Mouse (Mus musculus) neural tube, embryonic 13.5 days (tissue): ENCODE data around the gene Golph3l. TPM values are rescaled to one million over a fixed set of nuclear protein-coding genes. Genes with fewer than 3 reads are reported as not detected.
"Not testable (repeated sequence)": the region's sequence is repeated elsewhere in the genome, so short reads cannot be mapped to it uniquely, and the experiment has no call there.

ENCODE experiments used
- ATAC-seq: fragments of 200-750 bp; cut with Nextera tagmentation; 2 replicates; pipeline ENCODE4 v1.8.0; 2017; ENCODE audit warnings: low read depth, mild to moderate bottlenecking, moderate TSS enrichment, moderate library complexity
- H3K27ac ChIP-seq: fragments of 300-500 bp; sonication (generic); replicated peaks from 2 replicates; pipeline ENCODE4 v1.5.1; 2015; ENCODE audit warnings: moderate library complexity, mild to moderate bottlenecking, inconsistent platforms
- H3K27me3 ChIP-seq: fragments of 300-500 bp; sonication (generic); 2 replicates; pipeline ENCODE4 v1.6.1; 2015; ENCODE audit warnings: mild to moderate bottlenecking, inconsistent platforms
- H3K36me3 ChIP-seq: fragments of 300-500 bp; sonication (generic); 2 replicates; pipeline ENCODE4 v1.6.1; 2015; ENCODE audit warnings: mild to moderate bottlenecking, inconsistent platforms
- H3K4me1 ChIP-seq: fragments of 300-500 bp; sonication (generic); replicated peaks from 2 replicates; pipeline ENCODE4 v1.6.1; 2015; ENCODE audit warnings: inconsistent platforms
- H3K4me2 ChIP-seq: fragments of 300-500 bp; sonication (generic); 2 replicates; pipeline ENCODE4 v1.6.1; 2015; ENCODE audit warnings: inconsistent platforms, mild to moderate bottlenecking, moderate library complexity
- H3K4me3 ChIP-seq: fragments of 300-500 bp; sonication (generic); 2 replicates; pipeline ENCODE4 v1.5.1; 2015; ENCODE audit warnings: mild to moderate bottlenecking, inconsistent platforms
- H3K9ac ChIP-seq: fragments of 300-500 bp; sonication (generic); 2 replicates; pipeline ENCODE4 v1.6.1; 2015; ENCODE audit warnings: moderate library complexity, mild to moderate bottlenecking, inconsistent platforms
- H3K9me3 ChIP-seq: fragments of 300-500 bp; sonication (generic); 2 replicates; pipeline ENCODE4 v1.6.1; 2016; ENCODE audit warnings: inconsistent platforms
- WGBS: fragments of 180-500 bp; shearing (Covaris S2); methylation state at CpG from one replicate; pipeline ENCODE4 v1.1.7; 2015; 5-methylcytosine and 5-hydroxymethylcytosine counted together
- polyA plus RNA-seq: library from polyadenylated mRNA; unstranded; fragments of >200 nt; fragmentation: Nextera tagmentation; extraction: Ambion mirVana; gene quantifications from 2 replicates; pipeline ENCODE4 v1.2.1, GENCODE M21; 2015

Gene Golph3l
- polyA plus RNA-seq, result 33.6 and 34.3 TPM in 2 replicates

DNA sequence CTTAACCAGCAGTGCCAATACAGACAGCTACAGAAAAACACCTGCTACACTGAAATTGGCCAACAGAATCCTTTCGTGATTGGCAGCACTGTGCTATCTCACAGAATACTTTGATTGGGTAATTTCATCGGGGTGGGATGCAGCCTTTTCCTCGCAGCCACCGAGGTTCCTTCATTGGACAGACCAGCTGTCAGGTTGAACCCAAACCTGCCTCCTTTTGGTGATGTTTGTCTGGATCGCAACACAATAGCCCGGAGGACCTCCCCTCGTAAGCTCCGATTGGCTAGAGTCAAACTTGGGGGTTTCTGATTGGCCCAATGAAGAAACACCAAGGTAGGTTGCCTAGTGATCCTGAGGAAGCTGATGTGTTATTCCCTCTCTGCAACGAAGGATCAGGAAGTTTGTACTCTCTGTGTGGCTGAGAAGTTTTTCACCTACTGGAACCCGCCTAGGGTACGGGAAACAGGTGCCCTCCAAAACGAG lies at the start of gene Golph3l:
TSS of gene Golph3l (plus strand) at position 331 of the 483 bp plus-strand sequence.
- peak within 1 kb of the TSS; percentile 72 for H3K27ac ChIP-seq
- peaks cover 6% of the 10 kb centered on the region for H3K4me1 ChIP-seq
- peaks cover 13% of the 10 kb centered on the region for H3K36me3 ChIP-seq
- no peaks in the 10 kb centered on the region for H3K27me3 ChIP-seq
- peak within 1 kb of the TSS; percentile 78 for H3K9ac ChIP-seq
- H3K4me3 ChIP-seq, result peak within 1 kb of the TSS; percentile 77
- ATAC-seq, result peak; percentile 100
- H3K9me3 ChIP-seq, result no peaks in the 10 kb centered on the region
- 0% methylated on average over 12 of the region's 12 CpGs for WGBS
- H3K4me2 ChIP-seq, result peak within 1 kb of the TSS; percentile 68

DNA sequence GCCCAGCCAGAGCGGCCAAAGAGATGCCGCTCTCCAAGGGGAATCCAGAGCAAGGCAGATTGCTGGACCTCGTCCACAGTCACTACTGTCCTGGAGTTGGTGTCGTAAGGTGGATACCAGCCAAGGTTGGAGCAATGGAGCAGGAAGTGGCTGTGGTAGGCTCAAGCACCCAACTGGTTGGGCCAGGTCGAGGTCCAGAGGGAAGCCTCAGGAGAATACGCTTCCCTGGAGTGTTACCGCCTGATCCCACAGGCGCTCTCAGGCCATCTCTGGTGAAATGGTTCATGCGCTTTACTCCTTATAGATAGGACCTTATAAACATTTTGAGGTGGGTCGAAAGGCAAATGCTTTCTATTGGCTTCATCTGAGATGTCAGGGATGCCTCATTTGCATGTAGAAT lies 49.8 kb upstream of the Golph3l start:
- Histone ChIP-seq H3K9ac (no peak overlapping the region), H3K9me3 (no peaks in the 10 kb centered on the region), H3K4me3 (no peak overlapping the region), H3K4me2 (no peak overlapping the region), H3K4me1 (no peaks in the 10 kb centered on the region), H3K27ac (no peak overlapping the region), H3K36me3 (no peaks in the 10 kb centered on the region), H3K27me3 (no peaks in the 10 kb centered on the region)
- no peak for ATAC-seq
- 90% methylated on average over 10 of the region's 10 CpGs for WGBS

DNA sequence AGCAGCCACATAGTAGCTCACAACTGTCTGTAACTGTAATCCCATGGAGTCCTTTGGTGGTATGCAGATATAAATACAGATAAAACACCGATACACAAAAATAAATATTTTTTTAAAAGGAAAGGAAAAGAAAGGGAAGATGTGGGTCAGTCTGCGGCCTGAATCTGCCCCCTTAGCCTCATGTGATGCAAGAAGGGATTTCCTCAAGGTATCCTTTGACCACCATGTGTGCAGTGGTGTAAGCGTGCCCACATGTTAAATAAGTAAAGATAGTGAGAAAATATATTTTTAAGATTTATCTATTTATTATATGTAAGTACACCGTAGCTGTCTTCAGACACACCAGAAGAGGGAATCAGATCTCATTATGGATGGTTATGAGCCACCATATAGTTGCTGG lies 48.9 kb upstream of the Golph3l start:
- Histone ChIP-seq H3K4me1 (no peaks in the 10 kb centered on the region), H3K4me3 (no peak overlapping the region), H3K4me2 (no peak overlapping the region), H3K9ac (no peak overlapping the region), H3K9me3 (no peaks in the 10 kb centered on the region), H3K27ac (no peak overlapping the region), H3K36me3 (no peaks in the 10 kb centered on the region), H3K27me3 (no peaks in the 10 kb centered on the region)
- no peak for ATAC-seq
- WGBS, result 94% methylated on average over 4 of the region's 4 CpGs

DNA sequence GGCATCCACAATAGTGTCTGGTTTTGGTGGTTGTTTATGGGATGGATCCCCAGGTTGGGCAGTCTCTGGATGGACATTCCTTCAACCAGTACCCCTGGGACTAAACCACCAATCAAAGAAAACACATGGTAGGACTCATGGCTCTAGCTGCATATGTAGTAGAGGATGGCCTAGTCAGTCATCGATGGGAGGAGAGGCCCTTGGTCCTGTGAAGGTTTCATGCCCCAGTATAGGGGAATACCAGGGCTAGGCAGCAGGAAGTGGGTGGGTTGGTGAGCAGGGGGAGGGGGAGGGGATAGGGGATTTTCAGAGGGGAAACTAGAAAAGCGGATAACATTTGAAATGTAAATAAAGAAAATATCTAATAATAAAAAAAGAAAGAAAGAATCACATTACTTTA lies 47.5 kb upstream of the Golph3l start:
- not testable (repeated sequence) for H3K4me1 ChIP-seq, ATAC-seq, H3K9me3 ChIP-seq, H3K27me3 ChIP-seq, H3K9ac ChIP-seq, H3K36me3 ChIP-seq, H3K4me2 ChIP-seq, H3K27ac ChIP-seq, H3K4me3 ChIP-seq
- 89% methylated on average over 2 of the region's 2 CpGs for WGBS

DNA sequence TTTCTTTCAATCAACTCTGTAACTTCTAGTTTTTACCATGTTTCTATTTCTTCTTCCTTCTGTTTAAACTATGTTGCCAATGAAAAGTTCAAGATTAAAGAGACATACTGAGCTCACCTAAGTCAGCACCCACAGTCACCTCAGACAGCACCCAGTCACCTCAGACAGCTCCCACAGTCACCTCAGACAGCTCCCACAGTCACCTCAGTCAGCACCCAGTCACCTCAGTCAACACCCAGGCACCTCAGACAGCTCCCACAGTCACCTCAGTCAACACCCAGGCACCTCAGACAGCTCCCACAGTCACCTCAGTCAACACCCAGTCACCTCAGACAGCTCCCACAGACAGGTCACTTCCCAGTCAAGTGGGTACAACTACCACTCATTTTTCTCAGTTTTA lies 46.6 kb upstream of the Golph3l start:
- H3K36me3 ChIP-seq, result no peaks in the 10 kb centered on the region
- no peak overlapping the region for H3K4me2 ChIP-seq
- no peak overlapping the region for H3K9ac ChIP-seq
- H3K27ac ChIP-seq, result no peak overlapping the region
- H3K4me1 ChIP-seq, result no peaks in the 10 kb centered on the region
- H3K27me3 ChIP-seq, result no peaks in the 10 kb centered on the region
- no peaks in the 10 kb centered on the region for H3K9me3 ChIP-seq
- no peak for ATAC-seq
- no peak overlapping the region for H3K4me3 ChIP-seq

DNA sequence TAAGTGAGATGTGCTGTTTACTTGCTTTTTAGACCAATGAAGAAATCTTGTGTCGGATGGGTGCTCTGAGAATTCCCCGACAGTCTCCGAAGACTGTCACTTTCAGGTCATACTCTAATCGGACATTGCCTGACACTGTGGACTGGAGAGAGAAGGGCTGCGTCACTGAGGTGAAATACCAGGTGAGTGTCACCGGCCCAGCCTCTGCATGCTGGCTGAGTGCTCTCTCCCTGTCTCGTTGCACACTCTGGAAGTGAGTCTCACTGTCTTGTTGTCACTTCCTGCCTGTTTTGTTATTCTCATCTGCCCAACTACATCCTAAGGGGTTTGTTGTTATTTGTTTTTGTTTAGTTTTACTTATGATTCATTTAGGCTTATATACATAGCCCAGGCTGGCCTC lies 45.8 kb upstream of the Golph3l start:
- Histone ChIP-seq H3K36me3 (no peaks in the 10 kb centered on the region), H3K27me3 (no peaks in the 10 kb centered on the region), H3K4me3 (no peak overlapping the region), H3K4me1 (no peaks in the 10 kb centered on the region), H3K9ac (no peak overlapping the region), H3K27ac (no peak overlapping the region), H3K4me2 (no peak overlapping the region), H3K9me3 (no peaks in the 10 kb centered on the region)
- no peak for ATAC-seq
- 76% methylated on average over 7 of the region's 7 CpGs for WGBS

DNA sequence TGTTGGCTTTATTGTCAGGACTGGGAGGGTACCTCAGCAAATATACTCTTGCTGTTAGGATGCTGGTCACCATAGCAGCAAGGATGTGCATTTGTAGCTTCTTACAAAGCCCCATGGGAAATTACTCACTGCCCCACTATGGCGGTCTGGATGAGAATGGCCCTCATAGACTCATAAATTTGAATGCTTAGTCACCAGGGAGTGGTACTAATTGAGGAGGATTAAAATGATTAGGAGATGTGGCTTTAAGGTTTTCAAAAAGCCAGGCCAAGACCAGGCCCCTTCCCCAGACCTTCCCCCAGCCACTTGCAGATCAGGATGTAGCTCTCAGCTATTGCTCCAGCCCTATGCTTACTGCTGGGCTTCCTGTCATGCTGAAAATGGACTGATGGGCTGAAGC lies 38.6 kb upstream of the Golph3l start:
- Histone ChIP-seq H3K36me3 (no peaks in the 10 kb centered on the region), H3K4me3 (no peak overlapping the region), H3K4me2 (no peak overlapping the region), H3K9me3 (no peaks in the 10 kb centered on the region), H3K9ac (no peak overlapping the region), H3K27me3 (no peaks in the 10 kb centered on the region), H3K4me1 (no peaks in the 10 kb centered on the region), H3K27ac (no peak overlapping the region)
- no peak for ATAC-seq
- WGBS, result 59% methylated on average over 1 of the region's 1 CpGs

DNA sequence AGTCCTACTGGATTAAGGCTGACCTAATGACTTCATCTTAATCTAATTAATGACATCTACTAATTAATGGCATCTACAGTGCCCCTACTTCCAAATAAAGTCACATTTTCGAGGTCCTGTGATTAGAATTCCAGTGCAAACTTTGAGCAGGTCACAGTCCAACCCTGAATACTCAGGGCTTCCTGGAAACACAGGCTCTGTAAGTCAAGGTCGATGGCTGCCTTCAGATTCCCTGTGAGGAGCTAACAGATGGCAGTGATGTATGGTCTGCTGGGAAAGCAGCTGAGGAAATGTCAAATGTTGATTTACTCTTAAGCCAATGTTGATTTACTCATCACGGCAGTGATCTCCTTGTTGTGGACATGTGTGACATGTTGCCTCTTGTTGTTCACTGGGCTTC lies 34.7 kb upstream of the Golph3l start:
- no peaks in the 10 kb centered on the region for H3K36me3 ChIP-seq
- H3K4me3 ChIP-seq, result no peak overlapping the region
- H3K9ac ChIP-seq, result no peak overlapping the region
- ATAC-seq, result no peak
- H3K27ac ChIP-seq, result no peak overlapping the region
- H3K27me3 ChIP-seq, result no peaks in the 10 kb centered on the region
- H3K4me1 ChIP-seq, result no peaks in the 10 kb centered on the region
- H3K9me3 ChIP-seq, result no peaks in the 10 kb centered on the region
- H3K4me2 ChIP-seq, result no peak overlapping the region
- 55% methylated on average over 3 of the region's 3 CpGs for WGBS

DNA sequence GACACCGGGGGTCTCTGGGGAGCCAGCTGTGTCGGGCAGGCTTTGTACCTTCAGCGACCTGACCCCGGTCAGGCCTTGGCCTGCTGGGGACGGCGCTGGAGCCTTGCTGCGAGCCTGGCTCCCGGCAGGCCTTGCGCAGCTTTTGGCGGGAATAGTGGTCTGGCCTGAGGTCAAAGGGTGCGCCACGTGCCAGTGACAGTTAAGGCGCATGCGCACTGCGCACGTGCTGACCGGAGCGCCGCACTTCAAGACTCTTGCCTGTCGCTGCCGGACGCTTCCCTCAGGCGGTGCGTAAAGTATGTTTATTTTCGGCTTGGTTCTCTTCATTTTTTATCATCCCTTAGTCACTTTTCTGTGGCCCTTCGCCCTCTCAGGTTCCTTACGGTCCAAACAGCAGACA lies 29.3 kb upstream of the Golph3l start, which contains the start of gene Hormad1:
TSS of gene Hormad1 (plus strand) at position 241 of the 400 bp plus-strand sequence.
- H3K27me3 ChIP-seq, result no peaks in the 10 kb centered on the region
- H3K4me2 ChIP-seq, result no peak within 1 kb of the TSS
- WGBS, result 92% methylated on average over 27 of the region's 27 CpGs
- H3K27ac ChIP-seq, result no peak within 1 kb of the TSS
- H3K4me3 ChIP-seq, result no peak within 1 kb of the TSS
- no peaks in the 10 kb centered on the region for H3K4me1 ChIP-seq
- no peaks in the 10 kb centered on the region for H3K36me3 ChIP-seq
- H3K9me3 ChIP-seq, result no peaks in the 10 kb centered on the region
- ATAC-seq, result no peak
- H3K9ac ChIP-seq, result no peak within 1 kb of the TSS

DNA sequence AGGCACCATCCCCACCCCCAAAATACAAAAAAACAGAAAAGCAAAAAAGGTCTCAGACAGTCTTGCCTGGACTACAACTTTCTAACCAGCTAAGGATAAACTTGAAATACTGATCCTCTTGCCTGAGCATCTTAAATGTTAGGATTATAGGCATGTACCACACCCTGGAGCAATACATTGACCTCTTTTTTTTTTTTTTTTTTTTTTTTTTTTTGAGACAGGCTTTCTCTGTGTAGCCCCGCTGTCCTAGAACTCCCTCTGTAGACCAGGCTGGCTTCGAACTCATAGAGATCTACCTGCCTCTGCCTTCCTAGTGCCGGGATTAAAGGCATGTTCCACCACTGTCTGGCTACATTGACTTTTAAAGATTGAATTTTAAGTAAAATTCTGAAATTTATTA lies 28.0 kb upstream of the Golph3l start:
- H3K9ac ChIP-seq, result no peak overlapping the region
- no peaks in the 10 kb centered on the region for H3K4me1 ChIP-seq
- no peaks in the 10 kb centered on the region for H3K36me3 ChIP-seq
- WGBS, result 93% methylated on average over 3 of the region's 3 CpGs
- H3K4me2 ChIP-seq, result no peak overlapping the region
- no peak for ATAC-seq
- no peak overlapping the region for H3K27ac ChIP-seq
- H3K9me3 ChIP-seq, result no peaks in the 10 kb centered on the region
- H3K4me3 ChIP-seq, result no peak overlapping the region
- no peaks in the 10 kb centered on the region for H3K27me3 ChIP-seq

DNA sequence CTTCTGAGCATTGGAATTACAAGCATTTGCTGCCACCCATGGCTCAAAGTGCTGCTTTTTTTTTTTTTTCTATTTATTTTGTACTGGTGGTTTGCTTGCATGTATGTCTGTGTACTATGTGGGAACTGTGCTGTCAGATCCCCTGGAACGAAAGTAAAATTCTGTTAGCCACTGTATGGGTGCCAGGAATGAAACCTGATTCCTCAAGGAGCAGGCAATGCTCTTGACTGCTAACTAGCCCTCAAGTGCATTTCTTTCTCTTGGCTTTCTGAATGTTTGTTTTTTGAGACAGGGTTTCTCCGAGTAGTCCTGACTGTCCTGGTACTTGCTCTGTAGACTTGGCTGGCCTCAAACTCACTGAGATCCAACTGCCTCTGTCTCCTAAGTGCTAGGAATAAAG lies 26.9 kb upstream of the Golph3l start:
- H3K9me3 ChIP-seq, result no peaks in the 10 kb centered on the region
- no peak for ATAC-seq
- H3K27me3 ChIP-seq, result no peaks in the 10 kb centered on the region
- whole genome bisulfite sequencing, result 82% methylated on average over 2 of the region's 2 CpGs
- no peaks in the 10 kb centered on the region for H3K4me1 ChIP-seq
- H3K27ac ChIP-seq, result no peak overlapping the region
- no peaks in the 10 kb centered on the region for H3K36me3 ChIP-seq
- no peak overlapping the region for H3K4me2 ChIP-seq
- no peak overlapping the region for H3K9ac ChIP-seq
- H3K4me3 ChIP-seq, result no peak overlapping the region

DNA sequence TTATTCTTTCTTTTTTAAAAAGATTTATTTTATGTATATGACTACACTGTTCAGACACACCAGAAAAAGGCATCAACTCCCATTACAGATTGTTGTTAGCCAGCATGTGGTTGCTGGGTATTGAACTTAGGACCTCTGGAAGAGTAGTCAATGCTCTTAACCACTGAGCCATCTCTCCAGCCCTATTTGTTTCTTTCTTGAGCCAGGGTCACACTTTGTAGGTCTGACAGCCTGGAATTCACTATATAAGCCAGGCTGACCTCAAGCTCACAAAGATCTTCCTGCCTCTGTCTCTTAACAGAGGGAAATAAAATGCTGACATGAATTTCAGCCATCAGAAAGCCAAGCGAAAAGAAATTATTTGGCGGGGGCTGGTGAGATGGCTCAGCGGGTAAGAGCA lies 19.1 kb upstream of the Golph3l start:
- ATAC-seq, result no peak
- Histone ChIP-seq H3K27me3 (no peaks in the 10 kb centered on the region), H3K4me1 (no peaks in the 10 kb centered on the region), H3K27ac (no peak overlapping the region), H3K36me3 (no peaks in the 10 kb centered on the region), H3K4me3 (no peak overlapping the region), H3K4me2 (no peak overlapping the region), H3K9ac (no peak overlapping the region), H3K9me3 (no peaks in the 10 kb centered on the region)
- WGBS, result 90% methylated on average over 3 of the region's 3 CpGs

DNA sequence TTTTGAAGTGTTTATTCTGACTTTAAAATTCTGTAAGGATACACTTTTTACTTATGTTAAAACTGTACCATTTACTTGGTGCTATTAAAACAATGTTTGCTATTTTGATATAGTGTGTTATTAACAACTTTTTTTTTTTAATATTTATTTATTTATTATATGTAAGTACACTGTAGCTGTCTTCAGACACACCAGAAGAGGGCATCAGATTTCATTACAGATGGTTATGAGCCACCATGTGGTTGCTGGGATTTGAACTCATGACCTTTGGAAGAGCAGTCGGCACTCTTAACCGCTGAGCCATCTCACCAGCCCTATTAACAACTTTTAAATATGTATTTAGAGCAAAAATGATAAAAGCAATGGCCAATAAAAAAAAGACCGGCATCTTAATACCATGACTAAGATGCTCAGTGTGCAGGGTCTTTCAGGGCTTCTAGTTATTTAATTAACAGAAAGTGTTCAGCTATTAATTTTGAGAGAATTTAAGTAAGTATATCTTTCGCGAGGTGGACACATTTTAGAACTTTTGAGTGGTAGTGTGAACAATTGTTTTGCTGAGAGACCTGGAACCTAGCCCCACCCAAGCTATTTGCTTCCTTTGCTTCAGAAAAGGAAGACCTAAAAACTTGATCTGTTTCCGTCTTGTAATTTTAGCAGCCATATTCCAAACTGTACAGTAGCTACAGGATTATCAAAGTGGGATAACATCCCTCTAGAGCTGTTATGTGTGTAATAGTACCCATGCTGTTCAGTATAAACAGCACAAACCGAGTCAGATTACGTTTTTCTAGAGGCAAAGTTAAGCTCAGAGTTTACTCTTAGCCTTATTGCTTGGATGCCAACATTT lies 755 bp upstream of the Golph3l start:
- peaks cover 10% of the 10 kb centered on the region for H3K36me3 ChIP-seq
- H3K4me3 ChIP-seq, result peak overlapping the region; percentile 77
- peak overlapping the region; percentile 68 for H3K4me2 ChIP-seq
- ATAC-seq, result peak; percentile 49; the same call in 1 of the 2 replicates
- no peaks in the 10 kb centered on the region for H3K27me3 ChIP-seq
- peak overlapping the region; percentile 66 for H3K27ac ChIP-seq
- no peaks in the 10 kb centered on the region for H3K9me3 ChIP-seq
- peaks cover 6% of the 10 kb centered on the region for H3K4me1 ChIP-seq
- WGBS, result 52% methylated on average over 8 of the region's 8 CpGs
- peak overlapping the region; percentile 56; the same call in 1 of the 2 replicates for H3K9ac ChIP-seq
